Mouse (Mus musculus) megakaryocyte, embryonic 14.5 days (primary cell): ENCODE measurements around the gene Cnksr1.

ENCODE experiments used
- FLI1 ChIP-seq: IDR thresholded peaks from 2 replicates; pipeline ENCODE4 v1.6.1; 2012; ENCODE audit warnings: low read length, inconsistent platforms, mixed read lengths
- GATA1 ChIP-seq: IDR thresholded peaks from 3 replicates; pipeline ENCODE4 v1.6.1; 2012; ENCODE audit warnings: mixed read lengths, low read length, inconsistent platforms, borderline replicate concordance

- TF ChIP-seq GATA1 = no peak
- no peak for TF ChIP-seq FLI1
Measured at GRCm38 (mm10) chr4:134246256-134246655, 8.1 kb upstream of the Cnksr1 start.
